Mouse (Mus musculus): ENCODE measurements around the gene Xirp2.
A peak's percentile ranks its signal among the peaks of the same experiment; 100 is the strongest.
"Not testable (repeated sequence)": the region's sequence is repeated elsewhere in the genome, so short reads cannot be mapped to it uniquely, and the experiment has no call there.

The Xirp2 gene

GRCm38 (mm10) chr2:67445780-67446179, at the start of gene Xirp2:
Xirp2 (plus strand) TSS chr2:67446002.
- DNase-seq (ENCODE audit: low read depth, low spot score) = no peak

DNA sequence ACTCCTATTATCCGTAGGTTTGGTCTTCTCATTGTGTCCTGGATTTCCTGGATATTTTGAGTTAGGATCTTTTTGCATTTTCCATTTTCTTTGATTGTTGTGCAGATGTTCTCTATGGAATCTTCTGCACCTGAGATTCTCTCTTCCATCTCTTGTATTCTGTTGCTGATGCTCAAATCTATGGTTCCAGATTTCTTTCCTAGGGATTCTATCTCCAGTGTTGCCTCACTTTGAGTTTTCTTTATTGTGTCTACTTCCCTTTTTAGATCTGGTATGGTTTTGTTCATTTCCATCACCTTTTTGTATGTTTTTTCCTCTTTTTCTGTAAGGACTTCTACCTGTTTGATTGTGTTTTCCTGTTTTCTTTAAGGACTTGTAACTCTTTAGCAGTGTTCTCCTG, 32.4 kb upstream of the Xirp2 start, which contains the start of gene Gm21830:
Gm21830 (plus strand) TSS at position 301 of the 400 bp plus-strand sequence.
- not testable (repeated sequence) for DNase-seq (ENCODE audit: low read depth, low spot score)

- no peak for DNase-seq (ENCODE audit: low read depth, low spot score)
Measured at GRCm38 (mm10) chr2:67420853-67421252, 24.9 kb upstream of the Xirp2 start.

GRCm38 (mm10) chr2:67422799-67423198, 23.0 kb upstream of the Xirp2 start:
- DNase-seq (ENCODE audit: low read depth, low spot score) = no peak

GRCm38 (mm10) chr2:67433081-67433480, 12.7 kb upstream of the Xirp2 start, which contains the start of gene Gm26727:
Gm26727 (minus strand) TSS chr2:67433181.
- DNase-seq (ENCODE audit: low read depth, low spot score) = no peak

DNA sequence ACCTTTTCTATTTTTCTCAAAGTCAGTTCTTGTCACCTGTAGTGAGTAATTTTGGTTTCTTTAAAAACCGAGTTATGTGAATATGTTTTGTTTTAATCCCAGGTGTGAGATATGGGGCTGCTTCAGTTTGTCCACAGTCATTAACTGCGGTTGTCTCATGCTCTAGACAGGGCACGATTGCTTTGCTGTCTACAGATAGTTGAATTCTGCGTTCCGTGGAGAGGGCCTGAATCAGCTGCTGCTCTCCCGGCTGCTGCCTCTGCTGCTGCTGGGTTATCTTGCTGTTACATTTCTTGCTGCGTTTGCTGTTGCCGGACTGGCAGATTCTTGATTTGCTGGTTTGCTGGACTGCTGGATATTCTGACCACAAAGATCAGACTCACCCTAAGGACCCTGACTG, 7.5 kb upstream of the Xirp2 start:
- no peak for DNase-seq (ENCODE audit: low read depth, low spot score)

DNA sequence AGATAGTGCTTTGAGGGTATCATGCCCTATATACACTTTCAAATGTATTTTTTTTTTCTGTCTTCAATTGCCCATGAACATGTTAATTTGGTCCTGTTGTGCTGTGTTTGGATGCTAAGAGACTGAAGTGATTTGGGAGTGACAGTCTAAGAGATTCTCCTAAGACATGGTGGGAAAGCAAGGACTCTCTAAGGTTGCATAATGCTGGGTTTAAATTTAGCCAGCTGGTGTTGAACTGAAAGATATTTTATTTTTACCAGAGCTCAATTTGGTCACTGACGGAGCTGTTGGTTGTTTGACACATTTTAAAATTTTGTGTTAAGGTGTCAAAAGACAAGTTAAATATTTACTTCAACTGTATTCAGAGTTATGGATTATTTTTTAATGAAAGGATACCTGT, 970 bp downstream of the Xirp2 start:
- DNase-seq (ENCODE audit: low read depth, low spot score) = no peak

- DNase-seq (ENCODE audit: low read depth, low spot score) = no peak
Measured at GRCm38 (mm10) chr2:67447206-67447605, 1.4 kb downstream of the Xirp2 start.

DNA sequence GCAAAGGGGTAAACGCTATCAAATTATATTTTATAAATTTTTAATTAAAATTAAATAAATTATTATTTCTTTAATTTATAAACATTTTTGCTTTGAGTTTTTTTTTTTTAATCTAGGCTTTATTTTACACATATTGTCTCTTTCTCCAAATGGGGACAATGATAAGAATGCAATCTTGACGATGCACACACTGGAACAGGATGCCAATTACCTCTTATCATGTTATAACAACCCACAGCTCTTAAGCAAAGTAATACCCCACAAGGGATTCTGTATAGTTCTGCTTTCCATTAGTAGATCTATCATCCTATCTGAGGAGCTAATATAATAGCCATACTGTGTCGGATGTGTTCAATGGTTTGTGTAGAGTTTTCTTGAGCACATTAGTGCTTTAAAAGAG, 15.1 kb downstream of the Xirp2 start:
- no peak for DNase-seq (ENCODE audit: low read depth, low spot score)

GRCm38 (mm10) chr2:67467036-67467435, 21.2 kb downstream of the Xirp2 start:
- no peak for DNase-seq (ENCODE audit: low read depth, low spot score)

DNA sequence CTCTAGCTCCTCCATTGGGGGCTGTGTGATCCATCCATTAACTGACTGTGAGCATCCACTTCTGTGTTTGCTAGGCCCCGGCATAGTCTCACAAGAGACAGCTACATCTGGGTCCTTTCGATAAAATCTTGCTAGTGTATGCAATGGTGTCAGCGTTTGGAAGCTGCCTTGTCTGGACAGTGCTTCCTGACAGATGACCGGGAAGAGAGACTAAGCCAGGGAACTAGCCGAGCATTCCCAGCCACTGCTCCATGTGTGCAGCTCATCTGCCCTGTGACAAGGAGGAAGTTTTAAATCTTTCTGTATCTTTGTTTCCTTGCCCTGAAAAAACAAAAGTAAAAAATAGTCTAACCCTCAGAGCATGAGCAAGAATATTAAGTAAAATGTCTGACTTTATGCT, 24.2 kb downstream of the Xirp2 start:
- DNase-seq (ENCODE audit: low read depth, low spot score) = not testable (repeated sequence)

DNA sequence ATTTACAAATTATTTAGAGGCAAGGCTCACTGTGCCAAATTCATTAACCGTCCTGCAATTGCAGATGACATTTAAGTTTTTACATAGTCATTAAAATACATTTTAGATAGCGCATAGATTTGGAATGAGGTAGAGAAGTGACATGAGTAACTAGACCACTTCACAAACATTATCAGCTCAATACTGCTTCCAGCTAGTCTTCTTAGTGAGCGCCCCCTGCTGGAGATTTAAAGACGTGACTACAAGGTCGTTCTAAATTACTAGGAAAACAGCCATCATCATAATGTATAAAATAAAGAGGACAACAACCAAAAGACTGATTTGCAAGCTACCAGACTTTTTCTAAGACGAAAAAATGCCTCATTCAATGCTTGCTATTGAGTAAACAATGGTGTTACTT, 32.0 kb downstream of the Xirp2 start:
- DNase-seq (ENCODE audit: low read depth, low spot score) = peak; percentile 43

DNA sequence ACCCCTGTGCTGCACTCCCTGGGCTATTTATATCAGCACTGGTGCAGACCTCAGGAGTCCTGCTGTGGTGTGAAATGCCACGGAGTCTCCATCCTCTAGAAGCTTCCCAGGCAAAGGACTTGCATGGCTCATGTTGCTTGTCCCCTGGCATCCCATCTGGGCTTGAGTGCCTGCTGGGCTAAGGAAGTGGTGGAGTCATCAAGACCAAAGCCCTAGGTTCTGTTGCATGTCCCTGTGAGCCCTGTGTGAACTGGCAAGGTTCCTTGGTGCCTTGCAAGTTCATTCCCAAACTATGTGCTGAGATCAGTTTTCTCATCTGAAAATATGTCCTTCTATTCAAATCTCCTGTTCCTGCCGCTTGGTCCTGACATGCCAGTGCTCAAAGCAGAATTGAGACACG, 35.2 kb downstream of the Xirp2 start:
- DNase-seq (ENCODE audit: low read depth, low spot score) = no peak

- no peak for DNase-seq (ENCODE audit: low read depth, low spot score)
Measured at GRCm38 (mm10) chr2:67486721-67487120, 40.9 kb downstream of the Xirp2 start.

GRCm38 (mm10) chr2:67487162-67487561, 41.4 kb downstream of the Xirp2 start:
- no peak for DNase-seq (ENCODE audit: low read depth, low spot score)

DNA sequence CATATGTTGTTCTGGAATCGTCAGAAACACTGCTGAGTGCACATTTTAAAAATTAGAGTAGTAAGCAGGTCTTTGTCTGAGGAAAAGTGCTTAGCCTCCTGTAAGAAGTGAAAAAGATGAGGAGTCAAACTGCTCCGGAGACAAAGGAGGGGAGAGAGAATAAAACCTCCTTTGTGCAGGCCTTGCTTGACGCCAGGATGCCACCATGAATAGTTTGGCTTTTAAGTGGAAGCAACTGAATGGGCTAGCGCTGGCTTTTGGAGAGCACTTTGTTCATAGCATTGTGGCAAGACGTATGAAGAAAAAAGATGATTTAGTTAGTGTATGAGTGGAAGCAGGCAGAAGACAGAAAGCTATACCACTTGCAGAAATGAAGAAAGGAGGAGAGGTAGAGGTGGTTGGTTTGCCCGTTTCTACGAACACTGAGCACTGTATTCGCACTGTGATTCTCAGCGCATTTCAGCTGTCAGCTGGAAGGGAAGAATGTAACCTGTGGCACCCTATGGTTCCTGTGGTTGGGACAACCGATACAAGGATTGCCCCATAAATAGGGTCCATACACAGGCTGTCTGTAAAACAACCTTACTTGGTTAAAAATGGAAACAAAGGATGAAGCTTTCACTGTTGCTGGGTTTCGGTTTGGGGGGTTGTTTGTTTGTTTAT, 42.8 kb downstream of the Xirp2 start:
- DNase-seq (ENCODE audit: low read depth, low spot score) = no peak

GRCm38 (mm10) chr2:67489128-67489492, 43.3 kb downstream of the Xirp2 start:
- no peak for DNase-seq (ENCODE audit: low read depth, low spot score)

DNA sequence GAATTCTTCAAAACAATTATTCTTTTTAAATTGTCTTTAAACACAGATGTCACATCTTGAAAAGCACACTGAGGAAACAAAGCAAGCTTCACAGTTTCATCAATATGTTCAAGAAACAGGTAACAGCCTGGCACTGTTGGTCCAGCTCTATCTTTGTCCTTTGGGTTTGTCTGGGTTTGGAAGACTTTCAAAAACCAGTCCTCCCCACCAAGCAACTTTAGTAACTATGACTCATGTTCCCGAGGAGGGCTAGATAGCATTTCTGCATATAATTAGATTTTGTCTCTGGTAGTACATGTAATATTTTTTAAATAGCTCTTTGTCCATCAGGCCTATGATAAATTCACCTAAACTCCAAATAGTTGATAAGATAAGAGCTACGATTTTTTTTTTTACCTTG, 59.7 kb downstream of the Xirp2 start:
- DNase-seq (ENCODE audit: low read depth, low spot score) = no peak

GRCm38 (mm10) chr2:67516405-67516804, 70.6 kb downstream of the Xirp2 start:
- no peak for DNase-seq (ENCODE audit: low read depth, low spot score)

DNA sequence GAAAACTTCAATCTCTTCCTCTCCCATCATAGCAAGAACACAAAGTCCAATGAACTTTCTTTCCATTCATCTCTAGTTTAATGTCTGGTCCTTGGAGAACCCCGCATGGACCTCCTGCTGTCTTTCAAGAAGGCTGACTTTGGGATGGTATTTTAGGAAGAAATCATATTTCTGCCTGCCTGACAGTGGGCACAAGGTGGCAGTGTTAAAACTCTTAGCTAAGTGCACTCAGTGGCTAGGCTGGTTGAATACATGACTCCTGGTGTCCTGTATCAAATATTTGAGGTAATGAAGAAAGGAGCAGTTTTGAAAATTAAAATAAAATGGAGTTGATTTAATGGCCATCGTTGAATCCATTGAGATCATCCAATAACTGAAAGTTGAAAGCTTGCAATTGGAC, 89.5 kb downstream of the Xirp2 start:
- DNase-seq (ENCODE audit: low read depth, low spot score) = no peak

GRCm38 (mm10) chr2:67539426-67539825, 93.6 kb downstream of the Xirp2 start:
- no peak for DNase-seq (ENCODE audit: low read depth, low spot score)

DNA sequence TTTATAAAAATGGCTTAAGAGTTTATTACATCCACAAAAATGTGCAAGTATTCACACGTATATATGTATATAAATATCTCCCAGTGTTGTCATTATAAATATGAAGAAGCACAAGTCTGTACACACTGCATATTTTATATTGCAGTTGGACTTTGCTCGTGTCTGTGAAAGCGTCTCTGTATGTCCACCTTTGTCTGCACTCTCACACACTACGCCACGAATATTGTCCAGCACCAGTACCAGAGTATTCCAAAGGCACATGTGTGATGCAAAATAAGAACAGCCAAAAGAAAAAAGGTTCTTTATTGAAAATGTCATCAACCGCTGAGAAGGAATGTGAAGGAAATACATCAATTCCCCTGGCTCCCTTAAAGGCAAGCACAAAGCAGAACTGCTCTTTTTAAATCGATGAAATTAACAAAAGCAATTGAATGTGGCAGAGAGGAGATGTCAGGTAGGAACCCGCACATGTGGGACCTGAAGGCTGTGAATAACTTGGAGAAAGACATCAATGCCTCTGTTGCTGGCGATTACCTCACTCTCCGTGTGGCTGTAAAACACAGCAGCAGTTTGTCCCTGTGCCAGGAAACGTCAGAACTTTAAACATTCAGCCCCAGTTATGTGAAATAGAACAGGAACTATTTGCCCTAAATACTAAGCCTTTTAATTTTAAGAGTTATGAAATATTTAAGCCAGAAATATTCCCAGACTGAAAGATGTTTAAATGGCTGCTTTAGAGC, 96.3 kb downstream of the Xirp2 start:
- DNase-seq (ENCODE audit: low read depth, low spot score) = no peak

GRCm38 (mm10) chr2:67544426-67544825, 98.6 kb downstream of the Xirp2 start:
- no peak for DNase-seq (ENCODE audit: low read depth, low spot score)
